Mouse (Mus musculus) limb, embryonic 10.5 days (tissue): ENCODE measurements around the gene Olfr845. TPM values are rescaled to one million over a fixed set of nuclear protein-coding genes. Genes with fewer than 3 reads are reported as not detected.

Source experiments
- DNase-seq: peaks from one replicate; pipeline ENCODE4 v3.0.0-alpha.2; 2017; ENCODE audit warnings: low spot score
- H3K27ac ChIP-seq: fragments of 300-500 bp; sonication (generic); 2 replicates; pipeline ENCODE4 v1.5.1; 2016; ENCODE audit warnings: mild to moderate bottlenecking
- H3K27me3 ChIP-seq: fragments of 300-500 bp; sonication (generic); 2 replicates; pipeline ENCODE4 v1.6.1; 2016; ENCODE audit warnings: low read depth, mild to moderate bottlenecking; ENCODE audit not compliant: poor library complexity, severe bottlenecking
- H3K36me3 ChIP-seq: fragments of 300-500 bp; sonication (generic); 2 replicates; pipeline ENCODE4 v1.6.1; 2016; ENCODE audit warnings: mild to moderate bottlenecking, moderate library complexity
- H3K4me1 ChIP-seq: fragments of 300-500 bp; sonication (generic); 2 replicates; pipeline ENCODE4 v1.6.1; 2016
- H3K4me3 ChIP-seq: fragments of 300-500 bp; sonication (generic); 2 replicates; pipeline ENCODE4 v1.5.1; 2016; ENCODE audit warnings: mild to moderate bottlenecking, moderate library complexity
- H3K9me3 ChIP-seq: fragments of 300-500 bp; sonication (generic); replicated peaks from 2 replicates; pipeline ENCODE4 v1.6.1; 2016; ENCODE audit warnings: mild to moderate bottlenecking
- WGBS: fragments of 180-500 bp; shearing (Covaris S2); methylation state at CpG from one replicate; pipeline ENCODE4 v1.1.7; 2016; 5-methylcytosine and 5-hydroxymethylcytosine counted together
- polyA plus RNA-seq: library from polyadenylated mRNA; unstranded; fragments of >200 nt; fragmentation: Nextera tagmentation; extraction: Ambion mirVana; gene quantifications from 2 replicates; pipeline ENCODE4 v1.2.1, GENCODE M21; 2016

Olfr845 gene
- not detected in 2 replicates for polyA plus RNA-seq

- H3K27ac ChIP-seq, result no peak within 1 kb of the TSS
- H3K9me3 ChIP-seq, result no peaks in the 10 kb centered on the region
- no peaks in the 10 kb centered on the region for H3K36me3 ChIP-seq
- H3K27me3 ChIP-seq, result no peaks in the 10 kb centered on the region
- no peaks in the 10 kb centered on the region for H3K4me1 ChIP-seq
- 87% methylated on average over 1 of the region's 1 CpGs for WGBS
- DNase-seq, result no peak
- no peak within 1 kb of the TSS for H3K4me3 ChIP-seq
Observed at GRCm38 (mm10) chr9:19336157-19336556, at the start of gene Olfr845. Gene Olfr845 (plus strand): TSS chr9:19336457.

GRCm38 (mm10) chr9:19316047-19316446 lies 20.2 kb upstream of the Olfr845 start, which contains the start of gene Olfr844:
Gene Olfr844 (plus strand): TSS chr9:19316347.
- no peak for DNase-seq

GRCm38 (mm10) chr9:19363905-19364304 lies 27.6 kb downstream of the Olfr845 start, which contains the start of gene Olfr846:
Gene Olfr846 (minus strand): TSS chr9:19364005.
- H3K27me3 ChIP-seq, result no peaks in the 10 kb centered on the region
- H3K36me3 ChIP-seq, result no peaks in the 10 kb centered on the region
- H3K4me3 ChIP-seq, result no peak within 1 kb of the TSS
- H3K27ac ChIP-seq, result no peak within 1 kb of the TSS
- DNase-seq, result no peak
- H3K4me1 ChIP-seq, result no peaks in the 10 kb centered on the region
- H3K9me3 ChIP-seq, result 0 out of 2 replicates have a peak, but pooled peaks cover 1% of the 10 kb centered on the region
- 44% methylated on average over 1 of the region's 1 CpGs for WGBS

More at GRCm38 (mm10) chr9:19316047-19316446, 20.2 kb upstream of the Olfr845 start, which contains the start of gene Olfr844:
- H3K27ac ChIP-seq, result no peak within 1 kb of the TSS
- H3K4me1 ChIP-seq, result no peaks in the 10 kb centered on the region
- no peaks in the 10 kb centered on the region for H3K36me3 ChIP-seq
- H3K9me3 ChIP-seq, result no peaks in the 10 kb centered on the region; the same call in 1 of the 2 replicates
- no peak within 1 kb of the TSS for H3K4me3 ChIP-seq
- no peaks in the 10 kb centered on the region for H3K27me3 ChIP-seq

GRCm38 (mm10) chr9:19378569-19378968 lies 42.3 kb downstream of the Olfr845 start, which contains the start of gene Olfr847:
Gene Olfr847 (minus strand): TSS chr9:19378669.
- no peaks in the 10 kb centered on the region for H3K27me3 ChIP-seq
- H3K36me3 ChIP-seq, result no peaks in the 10 kb centered on the region
- WGBS, result 74% methylated on average over 1 of the region's 1 CpGs
- H3K27ac ChIP-seq, result no peak within 1 kb of the TSS
- no peaks in the 10 kb centered on the region for H3K9me3 ChIP-seq
- H3K4me3 ChIP-seq, result no peak within 1 kb of the TSS
- H3K4me1 ChIP-seq, result no peaks in the 10 kb centered on the region
- no peak for DNase-seq

Other genes starting within 250 kb of the Olfr845 start
- gene Olfr836, start 216.1 kb upstream of the Olfr845 start, polyA plus RNA-seq, result not detected in 2 replicates
- gene Olfr837, start 200.1 kb upstream of the Olfr845 start, polyA plus RNA-seq, result not detected in 2 replicates
- not detected in 2 replicates for gene Olfr839-ps1, start 159.1 kb upstream of the Olfr845 start, polyA plus RNA-seq
- not detected in 2 replicates for gene Olfr843, start 84.5 kb upstream of the Olfr845 start, polyA plus RNA-seq
- gene Olfr844, start 20.1 kb upstream of the Olfr845 start, polyA plus RNA-seq, result not detected in 2 replicates
- gene Olfr846, start 27.5 kb downstream of the Olfr845 start, polyA plus RNA-seq, result not detected in 2 replicates
- gene Olfr847, start 42.2 kb downstream of the Olfr845 start, polyA plus RNA-seq, result not detected in 2 replicates
- gene Olfr849, start 103.8 kb downstream of the Olfr845 start, polyA plus RNA-seq, result not detected in 2 replicates
- gene Olfr850, start 141.8 kb downstream of the Olfr845 start, polyA plus RNA-seq, result not detected in 2 replicates
- not detected in 2 replicates for gene Olfr851, start 156.8 kb downstream of the Olfr845 start, polyA plus RNA-seq
- gene Olfr853, start 204.6 kb downstream of the Olfr845 start, polyA plus RNA-seq, result not detected in 2 replicates
- gene Olfr854, start 230.9 kb downstream of the Olfr845 start, polyA plus RNA-seq, result not detected in 2 replicates
- gene Olfr855, start 246.2 kb downstream of the Olfr845 start, polyA plus RNA-seq, result not detected in 2 replicates